Mouse (Mus musculus) heart, postnatal 25 days (tissue): ENCODE data around the gene Zfp626. TPM values are rescaled to one million over a fixed set of nuclear protein-coding genes. Genes with fewer than 3 reads are reported as not detected.
"Not testable (repeated sequence)": the region's sequence is repeated elsewhere in the genome, so short reads cannot be mapped to it uniquely, and the experiment has no call there.

Experiments used
- DNase-seq: peaks from one replicate; pipeline ENCODE4 v3.0.0; 2022; ENCODE audit warnings: low spot score
- intact Hi-C: fragments of 180-260 bp; cut with DNase I; formaldehyde crosslinking; loops from one replicate; pipeline ENCODE4 v1.15.1; 2025
- total RNA-seq, 2 experiments: library from RNA; stranded (reverse); gene quantifications; 2 replicates each; pipeline ENCODE4 v1.2.3; 2021

Zfp626 gene
- total RNA-seq, result 1 to 10 TPM; 5.5 to 6.2 TPM

GRCm38 (mm10) chr7:27806896-27807295 lies at the start of gene Zfp626:
Zfp626 (plus strand) TSS chr7:27807196.
- intact Hi-C loops, result loop anchor here (5.0 kb wide), 1 partner anchor 75 kb away; the partner anchor contains the start of gene Zfp60
- DNase-seq, result not testable (repeated sequence)

GRCm38 (mm10) chr7:27765176-27765886 lies 41.7 kb upstream of the Zfp626 start:
- DNase-seq, result no peak
- intact Hi-C loops, result no loop called here

GRCm38 (mm10) chr7:27789306-27789705 lies 17.7 kb upstream of the Zfp626 start:
- intact Hi-C loops, result no loop called here
- DNase-seq, result no peak

GRCm38 (mm10) chr7:27793865-27794264 lies 13.1 kb upstream of the Zfp626 start:
- intact Hi-C loops, DNase-seq: not testable (repeated sequence)

GRCm38 (mm10) chr7:27794566-27794965 lies 12.4 kb upstream of the Zfp626 start:
- intact Hi-C loops, result no loop called here
- DNase-seq, result no peak

- intact Hi-C loops, result no loop called here
- no peak for DNase-seq
These were observed 8.8 kb upstream of the Zfp626 start for GRCm38 (mm10) chr7:27797906-27798811.

GRCm38 (mm10) chr7:27801137-27801536 lies 5.9 kb upstream of the Zfp626 start:
- intact Hi-C loops, result no loop called here
- no peak for DNase-seq

GRCm38 (mm10) chr7:27802986-27803385 lies 4.0 kb upstream of the Zfp626 start:
- no peak for DNase-seq
- intact Hi-C loops, result no loop called here

GRCm38 (mm10) chr7:27804297-27805030 lies 2.5 kb upstream of the Zfp626 start:
- peak; percentile 54 for DNase-seq
- intact Hi-C loops, result loop anchor here (5.0 kb wide), 1 partner anchor 72 kb away; the partner anchor contains the start of gene Zfp60

GRCm38 (mm10) chr7:27807305-27807704 lies 309 bp downstream of the Zfp626 start:
- intact Hi-C loops, result loop anchor here (5.0 kb wide), 1 partner anchor 75 kb away; the partner anchor contains the start of gene Zfp60

GRCm38 (mm10) chr7:27818526-27819110 lies 11.6 kb downstream of the Zfp626 start:
- DNase-seq, result no peak
- intact Hi-C loops, result no loop called here

More at GRCm38 (mm10) chr7:27807305-27807704, 309 bp downstream of the Zfp626 start:
- DNase-seq, result not testable (repeated sequence)

GRCm38 (mm10) chr7:27822611-27823010 lies 15.6 kb downstream of the Zfp626 start:
- intact Hi-C loops, result no loop called here

GRCm38 (mm10) chr7:27834131-27834530 lies 27.1 kb downstream of the Zfp626 start:
- no peak for DNase-seq
- intact Hi-C loops, result no loop called here

More at GRCm38 (mm10) chr7:27822611-27823010, 15.6 kb downstream of the Zfp626 start:
- no peak for DNase-seq

- intact Hi-C loops, result loop anchor here (2.0 kb wide), 1 partner anchor 23 kb away; no protein-coding TSS in a partner anchor
- no peak for DNase-seq
These were observed 30.9 kb downstream of the Zfp626 start for GRCm38 (mm10) chr7:27837896-27838295.

GRCm38 (mm10) chr7:27838323-27839249 lies 31.6 kb downstream of the Zfp626 start, which contains the start of gene Zfp59:
Zfp59 (plus strand) TSS chr7:27838607.
- intact Hi-C loops, result loop anchor here (2.0 kb wide), 1 partner anchor 22 kb away; no protein-coding TSS in a partner anchor

GRCm38 (mm10) chr7:27839596-27839995 lies 32.6 kb downstream of the Zfp626 start:
- intact Hi-C loops, result loop anchor here (2.0 kb wide), 1 partner anchor 21 kb away; no protein-coding TSS in a partner anchor
- no peak for DNase-seq

More at GRCm38 (mm10) chr7:27838323-27839249, 31.6 kb downstream of the Zfp626 start, which contains the start of gene Zfp59:
- peak; percentile 80 for DNase-seq

- DNase-seq, result no peak
- intact Hi-C loops, result no loop called here
These were observed 33.1 kb downstream of the Zfp626 start for GRCm38 (mm10) chr7:27840104-27840503.

GRCm38 (mm10) chr7:27857227-27857626 lies 50.2 kb downstream of the Zfp626 start, which contains the start of gene Zfp607a:
Zfp607a (plus strand) TSS chr7:27857527.
- intact Hi-C loops, result no loop called here
- no peak for DNase-seq
